Mouse (Mus musculus) megakaryocyte progenitor cell, adult 5-6 weeks (primary cell): ENCODE measurements around the gene 5330417C22Rik. TPM values are rescaled to one million over a fixed set of nuclear protein-coding genes. Genes with fewer than 3 reads are reported as not detected.

Source experiments
- ATAC-seq: replicated peaks from 2 replicates; pipeline ENCODE4 v1.8.0; 2016; ENCODE audit warnings: mild to moderate bottlenecking, moderate TSS enrichment, inconsistent platforms; ENCODE audit not compliant: poor library complexity
- total RNA-seq, 2 experiments: library from RNA; stranded (forward) in 1 of 2; stranded (reverse) in 1 of 2; fragments of 157-497, 149-512 nt in 1 of 2; fragments of 200-1000 nt in 1 of 2; gene quantifications; 2 replicates each; pipeline versions ENCODE4 v1.2.3 to v1.2.4; 2015 to 2017

The 5330417C22Rik gene
- total RNA-seq, 2 experiments from 2014 or later, result 0.25 to 0.27 TPM

DNA sequence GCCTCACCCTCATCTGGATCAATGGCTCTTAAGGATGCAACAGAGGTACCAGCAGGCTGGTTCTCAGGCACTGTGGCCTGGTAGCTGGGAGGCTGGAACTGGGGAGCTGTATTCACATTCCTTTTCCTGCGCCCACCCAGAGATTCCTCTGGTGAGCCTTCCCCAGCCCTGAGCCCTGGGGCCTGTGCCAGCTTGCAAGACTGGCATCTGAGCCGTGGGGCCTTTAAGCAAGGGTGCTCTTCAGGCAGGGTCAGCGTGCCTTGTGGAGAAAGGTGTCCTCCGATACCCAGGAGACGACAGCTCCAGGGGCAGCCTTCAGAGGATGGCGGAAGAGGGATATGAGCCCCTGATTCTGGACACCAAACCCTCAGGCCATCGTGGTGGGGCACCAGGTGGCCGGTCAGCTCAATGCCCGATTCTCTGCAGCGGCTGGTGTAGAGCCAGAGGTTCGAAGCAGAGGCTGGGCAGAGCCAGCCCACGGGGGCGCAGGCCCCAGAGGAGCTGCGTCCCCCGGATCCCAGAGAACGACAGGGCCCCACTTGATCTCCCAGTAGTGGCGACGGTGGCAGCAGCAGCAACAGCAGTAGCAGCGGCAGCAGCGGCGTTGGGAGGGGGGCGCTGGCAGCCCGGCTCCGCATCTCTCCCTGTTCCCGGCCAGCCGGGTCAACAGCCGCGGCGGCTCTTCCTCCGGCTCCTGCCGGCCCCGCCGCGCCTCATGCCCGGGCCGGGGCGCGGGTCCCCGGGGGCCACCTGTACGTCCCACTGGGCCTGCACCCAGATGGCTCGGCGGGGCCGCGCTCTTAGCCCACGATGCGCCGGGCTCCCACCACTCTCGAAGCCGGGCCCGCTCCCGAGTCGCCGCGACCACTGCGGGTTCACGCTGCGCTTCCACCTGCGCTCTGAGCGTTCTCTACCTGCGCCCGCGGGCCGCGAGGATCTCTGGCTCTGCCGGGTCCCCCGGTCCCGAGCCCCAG lies 121.2 kb downstream of the 5330417C22Rik start, which contains the start of gene Celsr2:
Gene Celsr2 (minus strand): TSS at position 696 of the 974 bp plus-strand sequence.
- ATAC-seq, result peak; percentile 12

DNA sequence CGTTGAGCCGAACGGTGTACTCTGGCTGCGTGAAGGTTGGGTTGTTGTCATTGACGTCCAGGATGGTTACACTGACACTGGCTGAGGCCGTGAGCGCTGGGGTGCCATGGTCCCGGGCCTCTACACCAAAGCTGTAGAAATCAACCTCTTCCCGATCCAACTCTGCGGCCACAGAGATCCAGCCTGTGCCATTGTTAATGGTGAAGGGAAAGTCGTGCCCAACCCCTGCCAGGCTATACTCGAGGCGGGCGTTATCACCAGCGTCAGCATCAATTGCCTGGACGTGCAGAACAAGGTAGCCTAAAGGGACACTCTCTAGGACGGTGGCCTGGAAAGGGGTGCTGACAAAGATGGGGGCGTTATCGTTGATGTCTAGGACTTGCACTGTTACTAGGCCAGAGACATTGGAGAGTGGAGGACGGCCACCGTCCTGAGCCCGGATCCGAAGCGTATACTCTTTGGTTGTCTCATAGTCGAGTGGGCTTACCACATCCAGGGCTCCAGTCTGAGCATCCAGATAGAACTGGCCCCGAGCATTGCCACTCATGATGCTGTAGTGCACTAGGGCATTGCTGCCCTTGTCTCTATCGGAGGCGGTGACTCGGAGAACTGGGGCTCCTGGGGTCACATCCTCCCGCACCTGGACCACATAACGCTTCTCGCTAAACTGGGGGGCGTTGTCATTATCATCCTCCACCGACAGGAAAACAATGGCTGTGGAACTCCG lies 122.5 kb downstream of the 5330417C22Rik start:
- ATAC-seq, result no peak

DNA sequence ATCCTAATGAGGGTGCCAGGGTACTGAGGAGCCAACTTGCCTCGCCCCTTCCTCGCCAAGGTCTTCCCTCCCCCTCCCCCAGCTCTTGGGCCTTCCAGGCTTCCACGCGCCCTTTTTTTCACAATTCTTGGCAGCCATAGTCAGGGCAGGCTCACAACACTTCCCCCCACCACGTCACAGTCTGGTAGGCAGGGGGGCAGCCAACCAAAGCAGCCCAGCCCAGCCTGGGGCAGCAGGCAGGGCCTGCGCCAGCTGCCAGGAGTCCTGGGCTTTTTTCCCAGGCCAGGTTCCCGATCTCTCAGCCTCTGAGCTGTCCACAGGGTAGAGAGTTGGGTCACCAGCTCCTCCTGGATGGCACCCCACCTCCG lies 124.6 kb downstream of the 5330417C22Rik start:
- no peak for ATAC-seq

DNA sequence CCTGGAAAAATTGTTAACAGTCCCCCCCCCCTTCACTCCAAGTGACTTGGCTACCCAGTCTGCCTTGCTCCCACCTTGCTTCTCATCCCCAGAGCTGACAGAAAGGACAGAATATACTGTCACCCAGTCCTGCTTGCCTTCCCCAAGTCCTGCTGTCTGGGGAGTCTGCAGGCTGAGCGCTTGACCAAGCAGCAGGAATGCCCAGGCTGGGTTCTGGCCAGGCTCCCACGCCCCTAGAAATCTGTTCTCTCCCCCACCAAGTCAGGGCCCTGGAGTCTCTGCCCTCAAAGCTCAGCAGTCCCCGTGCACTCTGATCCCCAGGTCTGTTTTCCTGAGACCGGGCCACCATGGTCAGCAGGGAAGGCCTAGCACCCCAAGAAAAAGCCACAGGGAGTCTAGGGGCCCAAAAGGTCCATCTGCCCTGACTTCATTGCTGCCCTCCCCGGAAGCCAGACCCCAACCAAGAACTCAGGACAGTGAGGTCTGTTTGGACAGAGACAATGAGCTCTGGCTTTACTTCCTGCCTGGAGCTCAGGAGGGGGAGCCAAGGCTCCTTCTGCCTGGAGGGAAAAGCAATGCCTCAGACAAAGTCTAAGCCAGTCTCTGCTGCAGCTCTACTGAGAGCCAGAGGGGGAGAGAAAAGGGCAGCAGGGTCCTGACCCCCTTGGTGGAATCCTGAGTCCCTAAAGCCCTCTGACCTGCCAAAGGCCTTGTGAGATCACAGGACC lies 125.1 kb downstream of the 5330417C22Rik start:
- no peak for ATAC-seq

DNA sequence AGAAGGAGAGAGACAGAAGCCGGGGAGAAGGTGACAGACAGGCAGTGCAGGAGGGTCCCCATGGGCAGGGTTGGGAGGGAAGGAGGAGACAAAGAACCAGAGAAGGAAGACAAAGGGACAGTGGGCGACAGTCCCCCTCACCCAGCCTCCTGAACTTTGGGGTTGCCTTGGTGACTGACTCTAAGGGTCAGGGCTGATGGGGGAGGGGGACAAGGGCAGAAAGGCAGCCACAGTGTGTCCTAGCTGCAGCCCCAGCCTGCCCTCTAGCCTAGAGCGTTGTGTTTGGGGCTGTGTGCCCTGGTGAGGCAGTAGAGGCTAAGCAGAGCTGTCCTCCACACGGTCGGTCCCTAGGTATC lies 126.0 kb downstream of the 5330417C22Rik start:
- no peak for ATAC-seq

DNA sequence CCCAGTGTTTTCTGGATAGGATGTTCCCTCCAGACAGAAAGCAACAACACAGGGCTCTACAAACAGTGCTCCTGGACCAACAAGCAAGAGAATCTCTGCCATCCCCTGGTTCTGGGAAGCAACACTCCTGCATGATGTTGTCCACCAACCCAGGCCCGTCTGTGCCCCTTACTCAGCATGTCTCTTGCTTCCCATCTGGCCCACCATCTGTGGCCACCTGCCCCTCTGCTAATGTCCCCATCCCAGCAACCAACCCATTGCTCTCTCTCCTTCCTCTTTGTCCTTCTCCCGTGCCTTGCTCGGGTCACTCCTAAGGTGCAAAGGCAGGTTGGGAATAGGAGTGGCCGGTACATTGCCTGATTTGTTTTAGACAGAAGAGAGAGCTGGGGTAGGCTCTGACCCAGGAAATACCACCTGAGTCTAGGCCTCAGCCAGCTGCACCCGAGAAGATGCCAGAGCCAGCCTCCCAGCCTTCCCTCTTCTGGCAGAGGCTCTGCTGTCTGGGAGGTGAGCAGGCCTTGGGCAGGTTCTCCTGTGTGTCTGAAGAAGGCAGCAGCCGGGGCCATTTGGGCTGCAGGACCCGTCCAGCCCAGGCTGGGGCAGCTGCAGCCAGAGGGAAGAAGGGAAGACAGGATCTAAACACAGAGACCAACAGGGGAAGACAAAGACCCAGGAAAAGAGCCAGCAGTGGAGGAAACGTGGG lies 126.5 kb downstream of the 5330417C22Rik start:
- ATAC-seq, result no peak

DNA sequence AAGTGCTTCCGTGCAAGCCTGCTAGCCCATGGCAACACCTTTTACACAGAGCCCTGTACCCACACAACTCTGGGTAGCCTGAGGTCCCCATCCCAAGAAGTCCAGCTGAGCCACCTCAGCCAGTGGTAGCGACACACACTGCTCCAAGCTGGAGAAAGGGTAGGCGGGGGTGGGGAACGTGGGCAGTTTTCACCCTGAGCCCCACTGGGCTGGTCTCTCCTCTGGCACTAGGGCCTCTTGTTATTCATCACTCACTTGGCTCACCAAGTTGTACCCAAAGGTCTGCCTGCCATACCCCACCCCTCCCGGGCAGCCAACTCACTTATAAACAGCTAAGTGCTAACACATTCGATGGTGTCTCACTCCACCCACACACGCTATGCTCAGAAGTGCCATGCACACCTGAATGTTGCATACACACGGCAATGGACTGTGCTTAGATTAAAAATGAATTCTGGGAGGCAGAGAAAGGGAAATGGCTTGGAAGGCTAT lies 127.8 kb downstream of the 5330417C22Rik start:
- no peak for ATAC-seq

DNA sequence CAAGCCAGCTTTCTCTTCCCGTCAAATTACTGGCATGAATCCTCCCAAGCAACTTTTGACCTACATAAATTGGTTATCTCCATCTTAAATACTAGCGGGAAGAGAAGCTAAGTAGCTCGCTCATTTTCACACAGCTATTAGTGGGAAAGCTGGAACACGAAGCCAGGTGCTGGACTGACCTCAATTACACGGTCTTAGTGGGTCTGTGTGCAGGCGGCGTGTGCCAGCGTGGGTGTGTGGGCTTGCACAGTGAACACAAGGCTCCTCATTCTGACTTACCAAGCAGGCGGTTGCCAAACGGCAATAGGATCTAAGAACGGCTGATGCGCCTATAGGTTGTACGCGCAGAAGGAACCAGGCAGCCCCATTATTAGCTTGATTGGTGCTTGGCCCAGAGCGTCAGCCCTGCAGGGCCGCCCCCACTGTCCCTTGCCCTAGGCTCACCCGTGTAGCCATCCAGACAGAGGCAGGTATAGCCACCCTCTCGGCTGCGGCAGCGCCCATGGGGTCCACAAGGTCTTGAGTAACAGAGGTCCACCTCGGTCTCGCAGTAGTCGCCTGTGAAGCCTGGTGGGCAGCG lies 129.9 kb downstream of the 5330417C22Rik start:
- no peak for ATAC-seq

Other genes with a start within 250 kb of the 5330417C22Rik start
- not detected in 2 replicates for gene Mybphl, start 171.6 kb downstream of the 5330417C22Rik start, total RNA-seq (2015)
- not detected in 2 replicates for gene Mybphl, start 171.6 kb downstream of the 5330417C22Rik start, total RNA-seq (2017)
- 7.7 and 10.3 TPM in 2 replicates for gene Psrc1, start 152.7 kb downstream of the 5330417C22Rik start, total RNA-seq (2015)
- 10.2 and 14.1 TPM in 2 replicates for gene Psrc1, start 152.7 kb downstream of the 5330417C22Rik start, total RNA-seq (2017)
- gene Celsr2, start 121.0 kb downstream of the 5330417C22Rik start, total RNA-seq (2015), result 1.1 and 1.6 TPM in 2 replicates
- gene Celsr2, start 121.0 kb downstream of the 5330417C22Rik start, total RNA-seq (2017), result 0.20 and 0.42 TPM in 2 replicates
- gene Sars, start 91.3 kb downstream of the 5330417C22Rik start, total RNA-seq (2015), result 19.0 and 26.5 TPM in 2 replicates
- 249 and 357 TPM in 2 replicates for gene Sars, start 91.3 kb downstream of the 5330417C22Rik start, total RNA-seq (2017)
- gene 1700013F07Rik, start 2.4 kb downstream of the 5330417C22Rik start, total RNA-seq (2015), result not detected in 2 replicates
- not detected in 2 replicates for gene 1700013F07Rik, start 2.4 kb downstream of the 5330417C22Rik start, total RNA-seq (2017)
- gene Tmem167b, start 25.9 kb upstream of the 5330417C22Rik start, total RNA-seq (2015), result 15.2 and 16.4 TPM in 2 replicates
- 35.2 and 38.2 TPM in 2 replicates for gene Tmem167b, start 25.9 kb upstream of the 5330417C22Rik start, total RNA-seq (2017)
- gene Taf13, start 35.2 kb upstream of the 5330417C22Rik start, total RNA-seq (2015), result 12.9 and 15.6 TPM in 2 replicates
- gene Taf13, start 35.2 kb upstream of the 5330417C22Rik start, total RNA-seq (2017), result 13.2 and 15.9 TPM in 2 replicates
- 1.6 and 2.4 TPM in 2 replicates for gene Wdr47, start 54.7 kb upstream of the 5330417C22Rik start, total RNA-seq (2015)
- 4.1 and 8.9 TPM in 2 replicates for gene Wdr47, start 54.7 kb upstream of the 5330417C22Rik start, total RNA-seq (2017)
- gene Clcc1, start 117.4 kb upstream of the 5330417C22Rik start, total RNA-seq (2015), result 36.1 and 39.2 TPM in 2 replicates
- gene Clcc1, start 117.4 kb upstream of the 5330417C22Rik start, total RNA-seq (2017), result 85.3 and 91.2 TPM in 2 replicates
- gene Gpsm2, start 185.8 kb upstream of the 5330417C22Rik start, total RNA-seq (2015), result 7.2 and 11.1 TPM in 2 replicates
- gene Gpsm2, start 185.8 kb upstream of the 5330417C22Rik start, total RNA-seq (2017), result 11.7 and 16.3 TPM in 2 replicates
- 0.10 TPM in 1 of 2 replicates, not detected in the other for gene Aknad1, start 203.1 kb upstream of the 5330417C22Rik start, total RNA-seq (2015)
- 0.14 TPM in 1 of 2 replicates, not detected in the other for gene Aknad1, start 203.1 kb upstream of the 5330417C22Rik start, total RNA-seq (2017)